Mouse (Mus musculus) liver, embryonic 14.5 days (tissue): ENCODE results near the gene Atp6v1c2.

Experiments
- CTCF ChIP-seq: IDR thresholded peaks from 2 replicates; pipeline ENCODE4 v1.5.1; 2016; ENCODE audit warnings: antibody characterized with exemption, low read depth, control low read depth
- EP300 ChIP-seq: IDR thresholded peaks from 2 replicates; pipeline ENCODE4 v1.6.1; 2016; ENCODE audit warnings: antibody characterized with exemption, low read depth

DNA sequence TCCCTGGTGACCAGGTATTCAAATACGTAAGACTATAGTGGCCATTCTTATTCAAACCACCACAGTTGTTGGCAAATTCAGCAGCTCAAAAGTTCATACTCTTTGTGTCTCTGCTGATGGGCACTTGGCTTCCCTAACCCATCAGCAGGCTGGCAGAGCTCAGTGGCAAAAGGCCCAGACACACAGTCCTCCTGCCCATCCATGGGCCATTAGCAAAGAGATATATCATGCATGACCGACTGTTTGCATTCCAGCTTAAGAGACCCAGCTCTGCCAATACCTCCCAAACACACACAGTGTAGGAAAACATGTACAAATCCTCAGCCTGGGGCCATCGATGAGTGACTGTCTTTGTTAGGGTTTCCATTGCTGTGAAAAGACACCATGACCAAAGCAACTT, 68.2 kb downstream of the Atp6v1c2 start:
- no peak for TF ChIP-seq CTCF
- no peak for TF ChIP-seq EP300
